ENCODE assay signal across 11 mouse cellular contexts in the genomic region with DNA sequence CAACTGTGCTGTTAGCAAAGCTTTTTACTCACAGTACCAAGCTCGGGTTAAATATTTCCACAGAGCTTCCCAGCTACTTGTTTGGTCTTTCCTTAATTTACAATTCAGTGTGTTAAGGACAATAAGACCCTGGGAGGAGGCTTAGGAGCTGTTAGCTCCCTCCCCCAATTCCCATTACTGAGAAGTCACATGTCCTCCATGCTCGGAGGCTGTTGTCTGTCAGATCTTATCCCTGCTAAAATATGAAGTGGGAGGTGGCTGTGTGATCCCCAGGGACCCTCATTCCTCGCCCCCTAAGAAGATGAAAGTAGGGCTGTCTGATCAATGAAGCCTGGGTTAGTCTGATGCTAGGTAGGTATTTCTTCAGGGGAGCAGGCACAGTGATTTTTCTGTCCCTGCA.
DNase-seq lines count a peak whose midpoint lies in the region; ATAC-seq lines count a peak whose summit lies in the region.
"Had no signal": no experiment of that assay in that cellular context is flagged by ENCODE, and none has a peak within 500 bp of the region (broad histone marks: within the 10 kb centered on the region; RNA-seq: fewer than 3 reads in every experiment).

No protein-coding gene starts in this region.

- no peak overlapping the region for H3K27ac ChIP-seq in forebrain, embryonic 14.5 days (ENCODE audit: low read depth, low read length)
- no peak overlapping the region; the same call in 1 of the 2 replicates for H3K27ac ChIP-seq in forebrain, embryonic 15.5 days (replicated peaks)
- H3K27ac ChIP-seq in midbrain, embryonic 12.5 days (replicated peaks) = 0 out of 2 replicates have a peak overlapping the region, but pooled peaks have one; percentile 15
- 0 out of 2 replicates have a peak overlapping the region, but pooled peaks have one; percentile 23 for H3K27ac ChIP-seq in neural tube, embryonic 15.5 days (replicated peaks)
- H3K27ac ChIP-seq: gastrocnemius, adult 2 months had no signal

- no peak overlapping the region for H3K4me3 ChIP-seq in forebrain, embryonic 14.5 days (ENCODE audit: low read depth, low read length)
- no peak overlapping the region for H3K4me3 ChIP-seq in forebrain, embryonic 15.5 days
- no peak overlapping the region for H3K4me3 ChIP-seq in midbrain, embryonic 12.5 days
- H3K4me3 ChIP-seq in neural tube, embryonic 15.5 days (replicated peaks) = no peak overlapping the region
- H3K4me3 ChIP-seq: gastrocnemius, adult 2 months; heart, embryonic 12.5 days; megakaryocyte, embryonic 14.5 days; myocyte had no signal

- no peak for ATAC-seq in forebrain, embryonic 14.5 days
- ATAC-seq in forebrain, embryonic 15.5 days (replicated peaks) = no peak
- ATAC-seq in midbrain, embryonic 12.5 days (ENCODE audit: low FRiP score, low read depth) = no peak; the same call in 1 of the 2 replicates
- ATAC-seq in neural tube, embryonic 15.5 days (ENCODE audit: low FRiP score) = no peak

- no peaks in the 10 kb centered on the region for H3K36me3 ChIP-seq in forebrain, embryonic 14.5 days (ENCODE audit: control insufficient read depth, insufficient read depth, low read length)
- no peaks in the 10 kb centered on the region for H3K36me3 ChIP-seq in forebrain, embryonic 15.5 days
- no peaks in the 10 kb centered on the region for H3K36me3 ChIP-seq in midbrain, embryonic 12.5 days
- no peaks in the 10 kb centered on the region for H3K36me3 ChIP-seq in neural tube, embryonic 15.5 days
- H3K36me3 ChIP-seq: heart, embryonic 12.5 days had no signal

- H3K9ac ChIP-seq in forebrain, embryonic 14.5 days (ENCODE audit: low read length) = no peak overlapping the region
- H3K9ac ChIP-seq in forebrain, embryonic 15.5 days (replicated peaks) = no peak overlapping the region
- no peak overlapping the region for H3K9ac ChIP-seq in midbrain, embryonic 12.5 days (replicated peaks)
- no peak overlapping the region for H3K9ac ChIP-seq in neural tube, embryonic 15.5 days (replicated peaks)
- H3K9ac ChIP-seq: heart, embryonic 12.5 days had no signal

- DNase-seq in forebrain, embryonic 14.5 days (ENCODE audit: low spot score) = peak; percentile 30
- peak; percentile 37 for DNase-seq in R1 (ENCODE audit: low read depth, low spot score)
- DNase-seq in layer of hippocampus, postnatal 10 days (ENCODE audit: low spot score in 2 of 2) = no peak
- DNase-seq in spleen, adult 18-20 months = no peak

- H3K4me1 ChIP-seq in forebrain, embryonic 14.5 days (ENCODE audit: control insufficient read depth, insufficient read depth, low read length) = no peaks in the 10 kb centered on the region
- 0 out of 2 replicates have a peak, but pooled peaks cover 3% of the 10 kb centered on the region for H3K4me1 ChIP-seq in forebrain, embryonic 15.5 days
- peaks cover 4% of the 10 kb centered on the region for H3K4me1 ChIP-seq in midbrain, embryonic 12.5 days
- no peaks in the 10 kb centered on the region for H3K4me1 ChIP-seq in neural tube, embryonic 15.5 days

- 19% methylated on average over 3 of the region's 3 CpGs for WGBS in forebrain, embryonic 14.5 days
- 19% methylated on average over 3 of the region's 3 CpGs for WGBS in forebrain, embryonic 15.5 days
- WGBS in midbrain, embryonic 12.5 days = 9% methylated on average over 3 of the region's 3 CpGs
- WGBS in neural tube, embryonic 15.5 days = 17% methylated on average over 3 of the region's 3 CpGs

- H3K9me3 ChIP-seq in forebrain, embryonic 14.5 days (replicated peaks; ENCODE audit: control insufficient read depth, low read length) = no peaks in the 10 kb centered on the region
- H3K9me3 ChIP-seq in forebrain, embryonic 15.5 days = no peaks in the 10 kb centered on the region
- no peaks in the 10 kb centered on the region for H3K9me3 ChIP-seq in midbrain, embryonic 12.5 days
- no peaks in the 10 kb centered on the region for H3K9me3 ChIP-seq in neural tube, embryonic 15.5 days (replicated peaks)
- H3K9me3 ChIP-seq: heart, embryonic 12.5 days; megakaryocyte, embryonic 14.5 days had no signal

- no peak overlapping the region for H3K4me2 ChIP-seq in forebrain, embryonic 14.5 days (ENCODE audit: low read length)
- no peak overlapping the region for H3K4me2 ChIP-seq in forebrain, embryonic 15.5 days (replicated peaks)
- H3K4me2 ChIP-seq in midbrain, embryonic 12.5 days (replicated peaks) = no peak overlapping the region; the same call in 1 of the 2 replicates
- 0 out of 2 replicates have a peak overlapping the region, but pooled peaks have one; percentile 3 for H3K4me2 ChIP-seq in neural tube, embryonic 15.5 days
- H3K4me2 ChIP-seq: heart, embryonic 12.5 days had no signal

- no peaks in the 10 kb centered on the region for H3K27me3 ChIP-seq in forebrain, embryonic 14.5 days (replicated peaks; ENCODE audit: control insufficient read depth, insufficient read depth, low read length)
- no peaks in the 10 kb centered on the region for H3K27me3 ChIP-seq in forebrain, embryonic 15.5 days
- H3K27me3 ChIP-seq in midbrain, embryonic 12.5 days = no peaks in the 10 kb centered on the region
- H3K27me3 ChIP-seq in neural tube, embryonic 15.5 days (replicated peaks) = no peaks in the 10 kb centered on the region
- H3K27me3 ChIP-seq: megakaryocyte, embryonic 14.5 days had no signal

Comparison
In these comparisons a context has a peak if more than half of its experiments do, and no peak if none do; other contexts are left out.
1. DNase-seq: peak in forebrain, embryonic 14.5 days (single experiment) and R1 (single experiment); none in layer of hippocampus, postnatal 10 days (0 of 2) and spleen, adult 18-20 months (0 of 2).
2. H3K27ac ChIP-seq: peak in midbrain, embryonic 12.5 days (single experiment) and neural tube, embryonic 15.5 days (single experiment); none in forebrain, embryonic 14.5 days (single experiment) and forebrain, embryonic 15.5 days (single experiment).